Mouse (Mus musculus) testis, adult 2 months (tissue): ENCODE results near the gene Dnm2.

ENCODE experiments used
- CTCF ChIP-seq: fragments of 200-500 bp; IDR thresholded peaks from 2 replicates; pipeline ENCODE4 v1.5.1; 2012; ENCODE audit warnings: low read depth, mild to moderate bottlenecking, inconsistent platforms, low read length, moderate library complexity; ENCODE audit not compliant: control insufficient read depth, insufficient read depth, insufficient replicate concordance
- POLR2A ChIP-seq: fragments of 200-500 bp; IDR thresholded peaks from 2 replicates; pipeline ENCODE4 v1.6.1; 2012; ENCODE audit warnings: low read depth, mild to moderate bottlenecking, inconsistent platforms, low read length, moderate library complexity; ENCODE audit not compliant: control insufficient read depth

- TF ChIP-seq POLR2A = no peak
- no peak for TF ChIP-seq CTCF
These were observed 53.0 kb downstream of the Dnm2 start for GRCm38 (mm10) chr9:21477707-21478106.
